Mouse (Mus musculus): ENCODE data around the gene Wdr53. TPM values are rescaled to one million over a fixed set of nuclear protein-coding genes. Genes with fewer than 3 reads are reported as not detected.
"Not testable (repeated sequence)": the region's sequence is repeated elsewhere in the genome, so short reads cannot be mapped to it uniquely, and the experiment has no call there.

Wdr53 gene
- total and polyA plus RNA-seq, 3 experiments: 18.0 to 20.9 TPM; not detected in 1

DNA sequence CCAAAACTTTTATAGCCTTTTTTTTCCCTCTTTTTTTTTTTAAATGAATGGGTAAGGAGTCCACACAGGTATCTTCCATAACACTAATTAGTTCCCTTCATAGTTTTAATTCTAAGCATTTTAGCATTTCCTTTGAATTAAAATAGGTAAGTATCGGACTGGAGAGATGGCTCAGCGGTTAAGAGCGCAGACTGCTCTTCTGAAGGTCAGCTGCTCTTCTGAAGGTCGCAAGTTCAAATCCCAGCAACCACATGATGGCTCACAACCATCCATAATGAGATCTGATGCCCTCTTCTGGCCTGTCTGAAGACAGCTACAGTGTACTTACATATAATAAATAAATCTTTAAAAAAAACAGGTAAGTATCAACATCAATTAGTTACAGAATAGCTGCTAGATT is 52.6 kb downstream of the Wdr53 start:
- not testable (repeated sequence) for H3K27ac ChIP-seq (ENCODE audit: control insufficient read depth, low read depth, low read length)

GRCm38 (mm10) chr16:32303046-32303445 is 56.0 kb downstream of the Wdr53 start:
- no peaks in the 10 kb centered on the region for H3K27me3 ChIP-seq (ENCODE audit: control insufficient read depth in 1 of 2, insufficient read depth in 2 of 2, low read length in 2 of 2)
- TF ChIP-seq ZNF384 (IDR thresholded peaks at IDR 0.05; ENCODE audit: low read depth, low read length) (no peak), USF2 (IDR thresholded peaks at IDR 0.05; ENCODE audit: borderline replicate concordance in 1 of 2, insufficient read depth in 1 of 2, low read depth in 1 of 2, low read length in 2 of 2) (no peak), KAT2A (conservative IDR thresholded peaks at IDR 0.05; ENCODE audit: low read depth, low read length) (no peak), RAD21 (IDR thresholded peaks at IDR 0.05; ENCODE audit: low read depth, low read length) (no peak), POLR2A (IDR thresholded peaks at IDR 0.05; ENCODE audit: control insufficient read depth in 1 of 2, insufficient read depth in 1 of 2, low read depth in 1 of 2, low read length in 2 of 2, poor library complexity in 1 of 2) (no peak)
- H3K9ac ChIP-seq (ENCODE audit: control insufficient read depth, low read depth, low read length, poor library complexity, severe bottlenecking): no peak overlapping the region

More for the DNA sequence above, 52.6 kb downstream of the Wdr53 start:
- H3K79me2 ChIP-seq (ENCODE audit: control insufficient read depth, insufficient read depth, low read length, poor library complexity); H3K4me1 ChIP-seq (ENCODE audit: control insufficient read depth in 1 of 2, insufficient read depth in 2 of 2, low read length in 2 of 2); H3K9me3 ChIP-seq (replicated peaks; ENCODE audit: insufficient read depth, low read length); DNase-seq (ENCODE audit: low read depth, low spot score); H3K9ac ChIP-seq (ENCODE audit: control insufficient read depth, low read depth, low read length, poor library complexity, severe bottlenecking); H3K27me3 ChIP-seq (ENCODE audit: control insufficient read depth in 1 of 2, insufficient read depth in 2 of 2, low read length in 2 of 2); H3K4me3 ChIP-seq (ENCODE audit: control insufficient read depth in 1 of 2, insufficient read depth in 1 of 2, low read depth in 2 of 2, low read length in 2 of 2): not testable (repeated sequence)
- H3K36me3 ChIP-seq (ENCODE audit: control insufficient read depth in 1 of 2, insufficient read depth in 2 of 2, low read length in 2 of 2): peaks cover 0 to 25% of the 10 kb centered on the region in 2 experiments; a peak in 2 of 4 replicates

DNA sequence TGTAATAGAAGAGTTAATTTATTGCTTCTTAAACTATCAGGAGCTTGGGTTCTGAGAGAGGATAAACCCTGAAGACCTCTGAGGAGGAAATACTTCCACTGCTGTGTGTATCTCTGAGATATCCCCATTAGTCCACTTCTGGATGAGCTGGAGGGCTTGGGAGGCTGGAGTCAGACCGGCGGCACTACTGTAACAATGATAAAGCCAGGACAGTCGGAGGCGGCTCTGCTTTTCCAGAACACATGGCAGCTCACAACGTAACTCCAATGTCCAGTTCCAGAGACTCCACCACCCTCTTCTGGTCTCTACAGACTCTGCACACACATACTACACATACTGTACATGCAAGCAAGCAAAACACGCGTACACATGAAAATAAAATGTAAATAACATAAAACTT is 56.9 kb downstream of the Wdr53 start:
- H3K79me2 ChIP-seq (ENCODE audit: control insufficient read depth, insufficient read depth, low read length, poor library complexity): no peaks in the 10 kb centered on the region
- TF ChIP-seq ZNF384 (IDR thresholded peaks at IDR 0.05; ENCODE audit: low read depth, low read length) (no peak), USF1 (IDR thresholded peaks at IDR 0.05; ENCODE audit: low read depth, low read length) (no peak), ZKSCAN1 (IDR thresholded peaks at IDR 0.05; ENCODE audit: low read depth, low read length) (no peak), MAX (IDR thresholded peaks at IDR 0.05; ENCODE audit: low read length) (no peak), CTCF (IDR thresholded peaks at IDR 0.05 in 2 of 3, conservative IDR thresholded peaks at IDR 0.05 in 1 of 3; ENCODE audit: control insufficient read depth in 1 of 3, insufficient read depth in 1 of 3, low read depth in 2 of 3, low read length in 3 of 3, poor library complexity in 1 of 3, severe bottlenecking in 1 of 3) (no peak), MYC (IDR thresholded peaks at IDR 0.05; ENCODE audit: low read depth, low read length) (no peak), MXI1 (IDR thresholded peaks at IDR 0.05; ENCODE audit: low read depth, low read length) (no peak), MAFK (IDR thresholded peaks at IDR 0.05; ENCODE audit: borderline replicate concordance, low read depth, low read length) (no peak), EP300 (IDR thresholded peaks at IDR 0.05; ENCODE audit: low read depth in 1 of 2, low read length in 2 of 2) (no peak), MAZ (IDR thresholded peaks at IDR 0.05; ENCODE audit: low read depth, low read length) (no peak), CHD1 (IDR thresholded peaks at IDR 0.05; ENCODE audit: low read depth, low read length) (no peak), JUND (IDR thresholded peaks at IDR 0.05; ENCODE audit: low read depth, low read length) (no peak), POLR2A (IDR thresholded peaks at IDR 0.05; ENCODE audit: control insufficient read depth in 1 of 2, insufficient read depth in 1 of 2, low read depth in 1 of 2, low read length in 2 of 2, poor library complexity in 1 of 2) (no peak), USF2 (IDR thresholded peaks at IDR 0.05; ENCODE audit: borderline replicate concordance in 1 of 2, insufficient read depth in 1 of 2, low read depth in 1 of 2, low read length in 2 of 2) (no peak), TAL1 (IDR thresholded peaks at IDR 0.05; ENCODE audit: low read length) (no peak), MEF2A (IDR thresholded peaks at IDR 0.05; ENCODE audit: extremely low read depth, insufficient replicate concordance, low read depth, low read length, poor library complexity, severe bottlenecking) (no peak), ETS1 (IDR thresholded peaks at IDR 0.05; ENCODE audit: low read depth, low read length) (no peak), UBTF (IDR thresholded peaks at IDR 0.05; ENCODE audit: borderline replicate concordance, insufficient read depth, low read depth, low read length) (no peak), CHD2 (IDR thresholded peaks at IDR 0.05; ENCODE audit: low read length) (no peak)
- no peak overlapping the region for H3K9ac ChIP-seq (ENCODE audit: control insufficient read depth, low read depth, low read length, poor library complexity, severe bottlenecking)
- no peaks in the 10 kb centered on the region for H3K27me3 ChIP-seq (ENCODE audit: control insufficient read depth in 1 of 2, insufficient read depth in 2 of 2, low read length in 2 of 2)
- no peaks in the 10 kb centered on the region for H3K4me1 ChIP-seq (ENCODE audit: control insufficient read depth in 1 of 2, insufficient read depth in 2 of 2, low read length in 2 of 2)
- no peaks in the 10 kb centered on the region for H3K9me3 ChIP-seq (replicated peaks; ENCODE audit: insufficient read depth, low read length)
- no peak overlapping the region for H3K4me3 ChIP-seq (ENCODE audit: control insufficient read depth in 1 of 2, insufficient read depth in 1 of 2, low read depth in 2 of 2, low read length in 2 of 2)
- DNase-seq (ENCODE audit: low read depth, low spot score): no peak
- H3K27ac ChIP-seq (ENCODE audit: control insufficient read depth, low read depth, low read length): no peak overlapping the region
- H3K36me3 ChIP-seq (ENCODE audit: control insufficient read depth in 1 of 2, insufficient read depth in 2 of 2, low read length in 2 of 2): peaks cover 0 to 6% of the 10 kb centered on the region in 2 experiments; a peak in 2 of 4 replicates

More at GRCm38 (mm10) chr16:32303046-32303445, 56.0 kb downstream of the Wdr53 start:
- Histone ChIP-seq H3K27ac (ENCODE audit: control insufficient read depth, low read depth, low read length) (no peak overlapping the region), H3K9me3 (replicated peaks; ENCODE audit: insufficient read depth, low read length) (no peaks in the 10 kb centered on the region), H3K79me2 (ENCODE audit: control insufficient read depth, insufficient read depth, low read length, poor library complexity) (no peaks in the 10 kb centered on the region), H3K4me3 (ENCODE audit: control insufficient read depth in 1 of 2, insufficient read depth in 1 of 2, low read depth in 2 of 2, low read length in 2 of 2) (no peak overlapping the region), H3K4me1 (ENCODE audit: control insufficient read depth in 1 of 2, insufficient read depth in 2 of 2, low read length in 2 of 2) (no peaks in the 10 kb centered on the region), H3K36me3 (ENCODE audit: control insufficient read depth in 1 of 2, insufficient read depth in 2 of 2, low read length in 2 of 2) (peaks cover 0 to 10% of the 10 kb centered on the region in 2 experiments; a peak in 2 of 4 replicates)
- no peak for DNase-seq (ENCODE audit: low read depth, low spot score)

All from MEL (cell line).